Mouse (Mus musculus): ENCODE measurements at regions not wholly inside any gene's neighbourhood (a gene's known extent, or its start where the extent isn't known, plus 50 kb on each side); places are given as distances from the start of the nearest gene placed in this dataset.

DNA sequence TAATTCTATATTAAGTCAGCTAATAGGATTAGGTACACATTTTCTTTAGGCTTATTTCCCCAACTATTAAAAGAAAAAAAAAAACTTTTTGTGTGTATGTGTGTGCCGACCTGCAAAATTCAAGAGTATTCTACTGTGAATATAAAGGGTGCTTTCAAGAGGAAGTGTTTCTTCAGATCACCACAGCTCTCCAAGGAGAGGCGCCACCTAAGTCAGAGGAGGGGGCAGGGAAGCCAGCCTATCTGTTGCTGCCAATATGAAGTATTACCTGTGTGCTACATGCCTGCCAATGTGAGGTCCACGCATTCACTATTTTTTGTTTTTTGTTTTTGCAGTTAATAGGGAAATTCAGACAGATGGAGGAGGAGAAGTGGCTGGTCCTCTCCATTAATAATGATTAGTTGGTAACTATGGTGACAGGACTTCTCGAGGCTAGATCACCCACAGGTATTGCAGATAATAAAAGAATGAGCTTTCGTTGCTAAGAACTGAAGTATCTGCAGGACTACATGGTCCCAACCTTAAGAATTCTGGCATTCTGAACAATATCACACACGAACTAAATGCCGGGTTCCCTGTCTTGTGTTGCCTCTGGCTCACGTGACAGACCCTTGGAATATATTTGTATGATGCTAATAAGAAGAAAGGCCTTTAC, 177.5 kb downstream of the Fzd1 start:
- Histone ChIP-seq H3K27me3 (ENCODE audit: control insufficient read depth, insufficient read depth, low read length) (no peaks in the 10 kb centered on the region), H3K4me1 (ENCODE audit: control insufficient read depth, insufficient read depth, low read length) (no peaks in the 10 kb centered on the region), H3K4me2 (replicated peaks; ENCODE audit: low read depth, low read length) (no peak overlapping the region), H3K4me3 (ENCODE audit: low read length) (no peak overlapping the region), H3K27ac (ENCODE audit: low read depth, low read length) (no peak overlapping the region), H3K9me3 (ENCODE audit: control insufficient read depth, low read length) (no peaks in the 10 kb centered on the region), H3K36me3 (ENCODE audit: control insufficient read depth, insufficient read depth, low read length) (no peaks in the 10 kb centered on the region), H3K9ac (ENCODE audit: low read depth, low read length) (no peak overlapping the region)
- 84% methylated on average over 8 of the region's 8 CpGs for WGBS
- no peak for ATAC-seq (ENCODE audit: low FRiP score, low TSS enrichment)

GRCm38 (mm10) chr5:4578856-4579255, 179.0 kb downstream of the Fzd1 start:
- Histone ChIP-seq H3K4me2 (replicated peaks; ENCODE audit: low read depth, low read length) (no peak overlapping the region), H3K9me3 (ENCODE audit: control insufficient read depth, low read length) (no peaks in the 10 kb centered on the region), H3K4me3 (ENCODE audit: low read length) (no peak overlapping the region), H3K9ac (ENCODE audit: low read depth, low read length) (no peak overlapping the region), H3K4me1 (ENCODE audit: control insufficient read depth, insufficient read depth, low read length) (no peaks in the 10 kb centered on the region), H3K27me3 (ENCODE audit: control insufficient read depth, insufficient read depth, low read length) (no peaks in the 10 kb centered on the region), H3K27ac (ENCODE audit: low read depth, low read length) (no peak overlapping the region), H3K36me3 (ENCODE audit: control insufficient read depth, insufficient read depth, low read length) (no peaks in the 10 kb centered on the region)
- ATAC-seq (ENCODE audit: low FRiP score, low TSS enrichment), result no peak
- 76% methylated on average over 3 of the region's 3 CpGs for WGBS

DNA sequence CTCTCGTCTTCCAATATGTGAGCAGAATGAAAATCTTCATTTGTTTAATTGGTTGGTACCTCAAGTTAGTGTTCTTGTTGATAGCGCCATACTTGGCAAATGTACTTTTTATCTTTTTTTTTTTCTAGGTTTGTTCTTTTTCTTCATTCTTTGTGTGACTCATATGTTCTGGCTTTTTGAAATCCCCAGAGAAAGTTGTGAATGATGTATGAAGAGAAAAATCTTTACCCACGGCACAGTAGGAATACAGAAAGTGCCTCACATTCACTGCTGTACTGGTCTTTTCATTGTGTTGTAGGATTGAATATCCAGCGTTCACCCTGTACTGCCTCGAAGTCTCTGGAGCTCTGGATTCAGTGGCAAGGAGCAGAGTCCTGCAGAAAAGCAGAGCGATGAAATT, 180.7 kb downstream of the Fzd1 start:
- Histone ChIP-seq H3K36me3 (ENCODE audit: control insufficient read depth, insufficient read depth, low read length) (no peaks in the 10 kb centered on the region), H3K4me1 (ENCODE audit: control insufficient read depth, insufficient read depth, low read length) (no peaks in the 10 kb centered on the region), H3K4me2 (replicated peaks; ENCODE audit: low read depth, low read length) (no peak overlapping the region), H3K27me3 (ENCODE audit: control insufficient read depth, insufficient read depth, low read length) (no peaks in the 10 kb centered on the region), H3K27ac (ENCODE audit: low read depth, low read length) (no peak overlapping the region), H3K9ac (ENCODE audit: low read depth, low read length) (no peak overlapping the region), H3K4me3 (ENCODE audit: low read length) (no peak overlapping the region), H3K9me3 (ENCODE audit: control insufficient read depth, low read length) (no peaks in the 10 kb centered on the region)
- 87% methylated on average over 6 of the region's 6 CpGs for WGBS
- ATAC-seq (ENCODE audit: low FRiP score, low TSS enrichment), result no peak

DNA sequence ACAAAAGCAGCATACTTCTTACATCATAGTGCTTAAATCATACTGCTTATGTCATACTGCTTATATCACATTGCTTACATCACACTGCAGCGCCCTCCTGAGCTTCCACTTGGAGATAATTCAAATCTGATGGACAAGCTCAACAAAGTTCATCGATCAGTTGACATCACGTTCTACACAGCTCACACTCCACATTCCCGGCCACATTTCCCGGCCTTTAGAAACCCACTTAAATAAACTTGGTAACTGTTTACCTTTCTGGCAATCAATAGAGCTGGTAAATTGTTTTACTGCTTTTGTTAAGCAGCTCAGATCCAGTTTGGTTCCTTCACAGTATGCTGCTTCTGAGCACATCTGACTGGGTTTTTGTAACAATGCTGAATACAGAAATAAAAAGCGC, 194.0 kb downstream of the Fzd1 start:
- no peaks in the 10 kb centered on the region for H3K27me3 ChIP-seq (ENCODE audit: control insufficient read depth, insufficient read depth, low read length)
- H3K27ac ChIP-seq (ENCODE audit: low read depth, low read length), result no peak overlapping the region
- no peaks in the 10 kb centered on the region for H3K36me3 ChIP-seq (ENCODE audit: control insufficient read depth, insufficient read depth, low read length)
- H3K4me1 ChIP-seq (ENCODE audit: control insufficient read depth, insufficient read depth, low read length), result no peaks in the 10 kb centered on the region
- no peak for ATAC-seq (ENCODE audit: low FRiP score, low TSS enrichment)
- no peaks in the 10 kb centered on the region for H3K9me3 ChIP-seq (ENCODE audit: control insufficient read depth, low read length)
- H3K4me2 ChIP-seq (replicated peaks; ENCODE audit: low read depth, low read length), result no peak overlapping the region
- 57% methylated on average over 6 of the region's 6 CpGs for WGBS
- no peak overlapping the region for H3K4me3 ChIP-seq (ENCODE audit: low read length)
- H3K9ac ChIP-seq (ENCODE audit: low read depth, low read length), result no peak overlapping the region

- ATAC-seq (ENCODE audit: low FRiP score, low TSS enrichment), result no peak
- no peak overlapping the region for H3K4me2 ChIP-seq (replicated peaks; ENCODE audit: low read depth, low read length)
- H3K27me3 ChIP-seq (ENCODE audit: control insufficient read depth, insufficient read depth, low read length), result no peaks in the 10 kb centered on the region
- no peaks in the 10 kb centered on the region for H3K9me3 ChIP-seq (ENCODE audit: control insufficient read depth, low read length)
- H3K4me3 ChIP-seq (ENCODE audit: low read length), result no peak overlapping the region
- H3K4me1 ChIP-seq (ENCODE audit: control insufficient read depth, insufficient read depth, low read length), result no peaks in the 10 kb centered on the region
- no peak overlapping the region for H3K9ac ChIP-seq (ENCODE audit: low read depth, low read length)
- 24% methylated on average over 8 of the region's 8 CpGs for WGBS
- no peak overlapping the region; the same call in 1 of the 2 replicates for H3K27ac ChIP-seq (ENCODE audit: low read depth, low read length)
- H3K36me3 ChIP-seq (ENCODE audit: control insufficient read depth, insufficient read depth, low read length), result no peaks in the 10 kb centered on the region
Observed at GRCm38 (mm10) chr5:4561661-4562060, 196.2 kb downstream of the Fzd1 start.

- ATAC-seq (ENCODE audit: low FRiP score, low TSS enrichment), result no peak; the same call in 1 of the 2 replicates
- Histone ChIP-seq H3K27me3 (ENCODE audit: control insufficient read depth, insufficient read depth, low read length) (no peaks in the 10 kb centered on the region), H3K27ac (ENCODE audit: low read depth, low read length) (no peak overlapping the region), H3K36me3 (ENCODE audit: control insufficient read depth, insufficient read depth, low read length) (no peaks in the 10 kb centered on the region), H3K4me1 (ENCODE audit: control insufficient read depth, insufficient read depth, low read length) (no peaks in the 10 kb centered on the region), H3K4me2 (replicated peaks; ENCODE audit: low read depth, low read length) (no peak overlapping the region), H3K4me3 (ENCODE audit: low read length) (no peak overlapping the region), H3K9me3 (ENCODE audit: control insufficient read depth, low read length) (no peaks in the 10 kb centered on the region), H3K9ac (ENCODE audit: low read depth, low read length) (no peak overlapping the region)
- 50% methylated on average over 4 of the region's 4 CpGs for WGBS
Observed at GRCm38 (mm10) chr5:4561139-4561470, 196.7 kb downstream of the Fzd1 start.

GRCm38 (mm10) chr5:4560370-4561138, 197.3 kb downstream of the Fzd1 start:
- Histone ChIP-seq H3K4me3 (ENCODE audit: low read length) (no peak overlapping the region), H3K27me3 (ENCODE audit: control insufficient read depth, insufficient read depth, low read length) (no peaks in the 10 kb centered on the region), H3K27ac (ENCODE audit: low read depth, low read length) (no peak overlapping the region), H3K36me3 (ENCODE audit: control insufficient read depth, insufficient read depth, low read length) (no peaks in the 10 kb centered on the region), H3K9me3 (ENCODE audit: control insufficient read depth, low read length) (no peaks in the 10 kb centered on the region), H3K4me1 (ENCODE audit: control insufficient read depth, insufficient read depth, low read length) (no peaks in the 10 kb centered on the region), H3K9ac (ENCODE audit: low read depth, low read length) (no peak overlapping the region), H3K4me2 (replicated peaks; ENCODE audit: low read depth, low read length) (no peak overlapping the region)
- 50% methylated on average over 7 of the region's 7 CpGs for WGBS
- ATAC-seq (ENCODE audit: low FRiP score, low TSS enrichment), result peak; percentile 76

DNA sequence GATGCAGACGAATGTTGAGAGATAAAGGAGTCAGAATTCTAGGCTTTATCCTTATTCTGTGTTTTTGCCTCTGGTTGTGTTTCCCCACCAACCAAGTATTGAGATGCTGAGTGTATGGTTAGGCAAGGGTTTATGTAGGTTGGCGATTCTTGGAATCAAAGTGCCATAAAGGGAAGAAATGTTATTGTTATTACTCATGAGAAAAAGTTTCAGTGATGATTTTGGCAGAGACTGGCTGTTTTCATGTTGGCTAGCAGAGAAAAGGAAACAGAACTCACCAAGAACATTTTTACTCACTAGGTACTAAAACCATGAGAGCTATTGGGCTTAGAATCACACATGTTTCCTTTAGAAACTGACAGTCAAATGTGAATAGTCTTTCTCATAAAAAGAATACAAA, 202.9 kb downstream of the Fzd1 start:
- H3K9ac ChIP-seq (ENCODE audit: low read depth, low read length), result no peak overlapping the region
- no peaks in the 10 kb centered on the region for H3K4me1 ChIP-seq (ENCODE audit: control insufficient read depth, insufficient read depth, low read length)
- no peak overlapping the region for H3K4me3 ChIP-seq (ENCODE audit: low read length)
- WGBS, result 64% methylated on average over 2 of the region's 2 CpGs
- no peak overlapping the region for H3K27ac ChIP-seq (ENCODE audit: low read depth, low read length)
- H3K9me3 ChIP-seq (ENCODE audit: control insufficient read depth, low read length), result no peaks in the 10 kb centered on the region
- no peak for ATAC-seq (ENCODE audit: low FRiP score, low TSS enrichment)
- H3K27me3 ChIP-seq (ENCODE audit: control insufficient read depth, insufficient read depth, low read length), result no peaks in the 10 kb centered on the region
- H3K36me3 ChIP-seq (ENCODE audit: control insufficient read depth, insufficient read depth, low read length), result no peaks in the 10 kb centered on the region
- no peak overlapping the region for H3K4me2 ChIP-seq (replicated peaks; ENCODE audit: low read depth, low read length)

- H3K36me3 ChIP-seq (ENCODE audit: control insufficient read depth, insufficient read depth, low read length), result no peaks in the 10 kb centered on the region
- H3K4me1 ChIP-seq (ENCODE audit: control insufficient read depth, insufficient read depth, low read length), result peaks cover 5% of the 10 kb centered on the region; the same call in 1 of the 2 replicates
- no peaks in the 10 kb centered on the region for H3K9me3 ChIP-seq (ENCODE audit: control insufficient read depth, low read length)
- no peak overlapping the region for H3K4me2 ChIP-seq (replicated peaks; ENCODE audit: low read depth, low read length)
- H3K4me3 ChIP-seq (ENCODE audit: low read length), result no peak overlapping the region
- H3K27ac ChIP-seq (ENCODE audit: low read depth, low read length), result no peak overlapping the region
- ATAC-seq (ENCODE audit: low FRiP score, low TSS enrichment), result no peak
- H3K27me3 ChIP-seq (ENCODE audit: control insufficient read depth, insufficient read depth, low read length), result no peaks in the 10 kb centered on the region
- 81% methylated on average over 6 of the region's 6 CpGs for WGBS
- H3K9ac ChIP-seq (ENCODE audit: low read depth, low read length), result no peak overlapping the region
Observed at GRCm38 (mm10) chr5:4538572-4538971, 219.3 kb downstream of the Fzd1 start.
